Mouse (Mus musculus) erythroblast, embryonic 14.5 days (primary cell): Measurements from ENCODE around the gene Hvcn1. TPM values are rescaled to one million over a fixed set of nuclear protein-coding genes. Genes with fewer than 3 reads are reported as not detected.
"Not testable (repeated sequence)": the region's sequence is repeated elsewhere in the genome, so short reads cannot be mapped to it uniquely, and the experiment has no call there.

Experiments
- H3K27me3 ChIP-seq: 2 replicates; pipeline ENCODE4 v1.6.1; 2012; ENCODE audit warnings: inconsistent platforms; ENCODE audit not compliant: control insufficient read depth
- H3K36me3 ChIP-seq: 2 replicates; pipeline ENCODE4 v1.6.1; 2012; ENCODE audit warnings: mild to moderate bottlenecking, inconsistent platforms; ENCODE audit not compliant: control insufficient read depth
- H3K4me1 ChIP-seq: 2 replicates; pipeline ENCODE4 v1.6.1; 2012; ENCODE audit warnings: inconsistent platforms; ENCODE audit not compliant: control insufficient read depth
- H3K4me3 ChIP-seq: replicated peaks from 2 replicates; pipeline ENCODE3; 2012; ENCODE audit warnings: moderate library complexity, mild to moderate bottlenecking, inconsistent platforms
- H3K9me3 ChIP-seq: 2 replicates; pipeline ENCODE4 v1.6.1; 2012; ENCODE audit warnings: low read length, inconsistent platforms, mixed read lengths; ENCODE audit not compliant: control insufficient read depth
- GATA1 ChIP-seq: IDR thresholded peaks from 2 replicates; pipeline ENCODE4 v1.6.1; 2012; ENCODE audit warnings: low read length, inconsistent platforms, mixed read lengths
- TAL1 ChIP-seq: IDR thresholded peaks from 3 replicates; pipeline ENCODE4 v1.6.1; 2012; ENCODE audit warnings: low read length, inconsistent platforms, mixed read lengths
- polyA plus RNA-seq: library from polyadenylated mRNA; stranded (reverse); fragments of >175 nt; gene quantifications from 2 replicates; pipeline ENCODE4 v1.2.3, GENCODE M21; 2012

Hvcn1 gene
- polyA plus RNA-seq, 1 experiment = 0.06 TPM

- peaks cover 90% of the 10 kb centered on the region for H3K36me3 ChIP-seq
- no peaks in the 10 kb centered on the region for H3K9me3 ChIP-seq
- no peaks in the 10 kb centered on the region for H3K27me3 ChIP-seq
- H3K4me3 ChIP-seq = no peak overlapping the region
- H3K4me1 ChIP-seq = peaks cover 4% of the 10 kb centered on the region
- TF ChIP-seq TAL1 (no peak), GATA1 (no peak)
These were observed 35.5 kb upstream of the Hvcn1 start for GRCm38 (mm10) chr5:122171058-122171457.

- no peak for TF ChIP-seq TAL1
- TF ChIP-seq GATA1 = no peak
- Histone ChIP-seq H3K4me1 (no peaks in the 10 kb centered on the region; the same call in 1 of the 2 replicates), H3K27me3 (no peaks in the 10 kb centered on the region), H3K36me3 (peaks cover 59% of the 10 kb centered on the region), H3K4me3 (no peak overlapping the region), H3K9me3 (no peaks in the 10 kb centered on the region)
These were observed 31.2 kb upstream of the Hvcn1 start for GRCm38 (mm10) chr5:122175402-122175801.

GRCm38 (mm10) chr5:122175961-122176360 is 30.6 kb upstream of the Hvcn1 start:
- Histone ChIP-seq H3K36me3 (peaks cover 54% of the 10 kb centered on the region), H3K4me3 (no peak overlapping the region), H3K27me3 (no peaks in the 10 kb centered on the region), H3K9me3 (no peaks in the 10 kb centered on the region), H3K4me1 (no peaks in the 10 kb centered on the region; the same call in 1 of the 2 replicates)
- no peak for TF ChIP-seq TAL1
- TF ChIP-seq GATA1 = no peak

GRCm38 (mm10) chr5:122176398-122176797 is 30.2 kb upstream of the Hvcn1 start:
- TF ChIP-seq GATA1 (no peak), TAL1 (no peak)

GRCm38 (mm10) chr5:122179665-122180064 is 26.9 kb upstream of the Hvcn1 start:
- Histone ChIP-seq H3K27me3 (no peaks in the 10 kb centered on the region), H3K36me3 (peaks cover 24% of the 10 kb centered on the region), H3K9me3 (no peaks in the 10 kb centered on the region), H3K4me1 (no peaks in the 10 kb centered on the region), H3K4me3 (no peak overlapping the region)
- TF ChIP-seq TAL1 (no peak), GATA1 (no peak)

More at GRCm38 (mm10) chr5:122176398-122176797, 30.2 kb upstream of the Hvcn1 start:
- Histone ChIP-seq H3K27me3 (no peaks in the 10 kb centered on the region), H3K36me3 (peaks cover 49% of the 10 kb centered on the region), H3K4me3 (no peak overlapping the region), H3K9me3 (no peaks in the 10 kb centered on the region), H3K4me1 (no peaks in the 10 kb centered on the region; the same call in 1 of the 2 replicates)

- no peak for TF ChIP-seq TAL1
- TF ChIP-seq GATA1 = no peak
- H3K4me3 ChIP-seq = no peak overlapping the region
- no peaks in the 10 kb centered on the region for H3K36me3 ChIP-seq
- H3K27me3 ChIP-seq = no peaks in the 10 kb centered on the region
- H3K4me1 ChIP-seq = no peaks in the 10 kb centered on the region; the same call in 1 of the 2 replicates
- no peaks in the 10 kb centered on the region for H3K9me3 ChIP-seq
These were observed 22.3 kb upstream of the Hvcn1 start for GRCm38 (mm10) chr5:122184283-122184806.

- not testable (repeated sequence) for H3K27me3 ChIP-seq, H3K36me3 ChIP-seq, H3K4me1 ChIP-seq, H3K4me3 ChIP-seq, H3K9me3 ChIP-seq
These were observed 21.7 kb upstream of the Hvcn1 start for GRCm38 (mm10) chr5:122184858-122185257.

GRCm38 (mm10) chr5:122189115-122189514 is 17.5 kb upstream of the Hvcn1 start:
- Histone ChIP-seq H3K9me3 (no peaks in the 10 kb centered on the region; the same call in 1 of the 2 replicates), H3K27me3 (no peaks in the 10 kb centered on the region), H3K36me3 (no peaks in the 10 kb centered on the region), H3K4me1 (no peaks in the 10 kb centered on the region; the same call in 1 of the 2 replicates), H3K4me3 (no peak overlapping the region)
- TF ChIP-seq TAL1 = no peak
- TF ChIP-seq GATA1 = no peak

- H3K27me3 ChIP-seq = no peaks in the 10 kb centered on the region
These were observed 16.1 kb upstream of the Hvcn1 start for GRCm38 (mm10) chr5:122190465-122190864.

More at GRCm38 (mm10) chr5:122190465-122190864, 16.1 kb upstream of the Hvcn1 start:
- Histone ChIP-seq H3K36me3 (no peaks in the 10 kb centered on the region), H3K9me3 (no peaks in the 10 kb centered on the region; the same call in 1 of the 2 replicates), H3K4me3 (no peak overlapping the region), H3K4me1 (no peaks in the 10 kb centered on the region)
- TF ChIP-seq GATA1 (no peak), TAL1 (no peak)
